Mouse (Mus musculus): ENCODE data around the gene Mtch1. TPM values are rescaled to one million over a fixed set of nuclear protein-coding genes. Genes with fewer than 3 reads are reported as not detected.

Gene Mtch1
- total and polyA plus RNA-seq, 3 experiments: 143 to 233 (median 147) TPM

DNA sequence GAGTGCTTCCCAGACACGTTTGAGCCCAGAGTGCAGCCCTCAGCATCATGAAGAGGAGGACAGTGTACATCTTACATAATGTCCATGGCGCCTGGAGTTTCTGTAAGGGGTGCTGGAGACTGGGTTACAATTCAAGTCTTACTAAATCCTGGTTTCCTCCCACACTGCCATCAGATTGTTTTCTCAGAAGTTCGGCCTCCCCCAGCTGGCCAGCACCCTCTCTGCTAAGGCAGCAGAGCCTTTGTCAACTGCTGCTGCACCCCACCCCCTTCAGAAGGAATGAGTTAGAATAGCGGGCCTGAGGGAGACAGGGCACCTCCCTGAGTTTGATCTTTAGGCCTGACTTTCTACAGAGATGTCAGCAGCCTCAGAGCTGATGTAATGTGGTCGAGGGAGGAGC lies 45.6 kb downstream of the Mtch1 start:
- Histone ChIP-seq H3K79me2 (ENCODE audit: control insufficient read depth, insufficient read depth, low read length, poor library complexity) (no peaks in the 10 kb centered on the region), H3K9ac (ENCODE audit: control insufficient read depth, low read depth, low read length, poor library complexity, severe bottlenecking) (no peak overlapping the region), H3K4me3 (ENCODE audit: control insufficient read depth in 1 of 2, insufficient read depth in 1 of 2, low read depth in 2 of 2, low read length in 2 of 2) (no peak overlapping the region), H3K27ac (ENCODE audit: control insufficient read depth, low read depth, low read length) (no peak overlapping the region), H3K36me3 (ENCODE audit: control insufficient read depth in 1 of 2, insufficient read depth in 2 of 2, low read length in 2 of 2) (peaks cover 0 to 7% of the 10 kb centered on the region in 2 experiments; a peak in 2 of 4 replicates), H3K27me3 (ENCODE audit: control insufficient read depth in 1 of 2, insufficient read depth in 2 of 2, low read length in 2 of 2) (no peaks in the 10 kb centered on the region), H3K4me1 (ENCODE audit: control insufficient read depth in 1 of 2, insufficient read depth in 2 of 2, low read length in 2 of 2) (no peaks in the 10 kb centered on the region), H3K9me3 (replicated peaks; ENCODE audit: insufficient read depth, low read length) (no peaks in the 10 kb centered on the region)
- DNase-seq (ENCODE audit: low read depth, low spot score): no peak
- TF ChIP-seq CHD1 (IDR thresholded peaks at IDR 0.05; ENCODE audit: low read depth, low read length) (no peak), CTCF (IDR thresholded peaks at IDR 0.05 in 2 of 3, conservative IDR thresholded peaks at IDR 0.05 in 1 of 3; ENCODE audit: control insufficient read depth in 1 of 3, insufficient read depth in 1 of 3, low read depth in 2 of 3, low read length in 3 of 3, poor library complexity in 1 of 3, severe bottlenecking in 1 of 3) (no peak), MYB (IDR thresholded peaks at IDR 0.05; ENCODE audit: low read depth, low read length) (no peak), ZKSCAN1 (IDR thresholded peaks at IDR 0.05; ENCODE audit: low read depth, low read length) (no peak), E2F4 (IDR thresholded peaks at IDR 0.05; ENCODE audit: borderline replicate concordance, low read depth, low read length) (no peak), GABPA (IDR thresholded peaks at IDR 0.05; ENCODE audit: low read depth, low read length) (no peak), MYC (IDR thresholded peaks at IDR 0.05; ENCODE audit: low read depth, low read length) (no peak), ETS1 (IDR thresholded peaks at IDR 0.05; ENCODE audit: low read depth, low read length) (no peak), ZC3H11A (IDR thresholded peaks at IDR 0.05; ENCODE audit: low read depth, low read length) (no peak), JUND (IDR thresholded peaks at IDR 0.05; ENCODE audit: low read depth, low read length) (no peak), ELF1 (IDR thresholded peaks at IDR 0.05; ENCODE audit: low read depth, low read length) (no peak), POLR2A (IDR thresholded peaks at IDR 0.05; ENCODE audit: control insufficient read depth in 1 of 2, insufficient read depth in 1 of 2, low read depth in 1 of 2, low read length in 2 of 2, poor library complexity in 1 of 2) (no peak), MEF2A (IDR thresholded peaks at IDR 0.05; ENCODE audit: extremely low read depth, insufficient replicate concordance, low read depth, low read length, poor library complexity, severe bottlenecking) (no peak), KAT2A (conservative IDR thresholded peaks at IDR 0.05; ENCODE audit: low read depth, low read length) (no peak), SMC3 (IDR thresholded peaks at IDR 0.05; ENCODE audit: low read depth, low read length) (no peak), NELFE (IDR thresholded peaks at IDR 0.05; ENCODE audit: low read depth, low read length) (no peak), EP300 (IDR thresholded peaks at IDR 0.05; ENCODE audit: low read depth in 1 of 2, low read length in 2 of 2) (no peak), TAL1 (IDR thresholded peaks at IDR 0.05; ENCODE audit: low read length) (no peak)

DNA sequence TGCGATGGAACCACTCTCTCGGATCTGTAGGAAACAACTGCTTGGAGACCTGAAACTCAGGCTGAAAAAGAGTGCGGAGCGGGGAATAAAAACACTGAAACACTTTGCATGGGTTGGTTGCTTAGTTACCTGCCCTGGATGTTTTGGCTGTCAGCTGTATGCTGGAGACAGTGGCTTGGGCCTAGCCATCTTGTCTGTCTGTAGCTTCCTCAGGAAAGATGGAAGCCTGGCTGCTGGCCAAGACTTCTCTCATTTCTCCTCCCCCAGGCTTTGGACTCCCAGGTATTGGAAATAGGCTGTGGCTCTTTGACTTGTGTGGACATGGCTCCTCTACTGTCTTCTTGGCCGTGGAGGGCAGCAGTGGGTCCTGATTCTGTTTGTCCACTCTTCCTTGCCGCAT lies 46.3 kb downstream of the Mtch1 start:
- Histone ChIP-seq H3K4me1 (ENCODE audit: control insufficient read depth in 1 of 2, insufficient read depth in 2 of 2, low read length in 2 of 2) (no peaks in the 10 kb centered on the region), H3K27ac (ENCODE audit: control insufficient read depth, low read depth, low read length) (no peak overlapping the region), H3K4me3 (ENCODE audit: control insufficient read depth in 1 of 2, insufficient read depth in 1 of 2, low read depth in 2 of 2, low read length in 2 of 2) (no peak overlapping the region), H3K36me3 (ENCODE audit: control insufficient read depth in 1 of 2, insufficient read depth in 2 of 2, low read length in 2 of 2) (peaks cover 0 to 8% of the 10 kb centered on the region in 2 experiments; a peak in 2 of 4 replicates), H3K9me3 (replicated peaks; ENCODE audit: insufficient read depth, low read length) (no peaks in the 10 kb centered on the region), H3K79me2 (ENCODE audit: control insufficient read depth, insufficient read depth, low read length, poor library complexity) (no peaks in the 10 kb centered on the region), H3K9ac (ENCODE audit: control insufficient read depth, low read depth, low read length, poor library complexity, severe bottlenecking) (no peak overlapping the region), H3K27me3 (ENCODE audit: control insufficient read depth in 1 of 2, insufficient read depth in 2 of 2, low read length in 2 of 2) (no peaks in the 10 kb centered on the region)
- TF ChIP-seq GATA1 (IDR thresholded peaks at IDR 0.05; ENCODE audit: low read depth, low read length) (no peak), ZKSCAN1 (IDR thresholded peaks at IDR 0.05; ENCODE audit: low read depth, low read length) (no peak), MXI1 (IDR thresholded peaks at IDR 0.05; ENCODE audit: low read depth, low read length) (no peak), BHLHE40 (IDR thresholded peaks at IDR 0.05; ENCODE audit: borderline replicate concordance, low read depth, low read length) (no peak), GABPA (IDR thresholded peaks at IDR 0.05; ENCODE audit: low read depth, low read length) (no peak), SMC3 (IDR thresholded peaks at IDR 0.05; ENCODE audit: low read depth, low read length) (no peak), RCOR1 (IDR thresholded peaks at IDR 0.05; ENCODE audit: low read depth, low read length) (no peak), CHD2 (IDR thresholded peaks at IDR 0.05; ENCODE audit: low read length) (no peak)
- no peak for DNase-seq (ENCODE audit: low read depth, low spot score)
